Mouse (Mus musculus) skeletal muscle tissue, adult 2 months (tissue): Measurements from ENCODE around the gene Hs1bp3.
A peak's percentile ranks its signal among the peaks of the same experiment; 100 is the strongest.

Experiments used
- DNase-seq: peaks from one replicate; pipeline ENCODE4 v3.0.0-alpha.2; 2012; ENCODE audit warnings: low read depth, low spot score

Hs1bp3 gene

DNA sequence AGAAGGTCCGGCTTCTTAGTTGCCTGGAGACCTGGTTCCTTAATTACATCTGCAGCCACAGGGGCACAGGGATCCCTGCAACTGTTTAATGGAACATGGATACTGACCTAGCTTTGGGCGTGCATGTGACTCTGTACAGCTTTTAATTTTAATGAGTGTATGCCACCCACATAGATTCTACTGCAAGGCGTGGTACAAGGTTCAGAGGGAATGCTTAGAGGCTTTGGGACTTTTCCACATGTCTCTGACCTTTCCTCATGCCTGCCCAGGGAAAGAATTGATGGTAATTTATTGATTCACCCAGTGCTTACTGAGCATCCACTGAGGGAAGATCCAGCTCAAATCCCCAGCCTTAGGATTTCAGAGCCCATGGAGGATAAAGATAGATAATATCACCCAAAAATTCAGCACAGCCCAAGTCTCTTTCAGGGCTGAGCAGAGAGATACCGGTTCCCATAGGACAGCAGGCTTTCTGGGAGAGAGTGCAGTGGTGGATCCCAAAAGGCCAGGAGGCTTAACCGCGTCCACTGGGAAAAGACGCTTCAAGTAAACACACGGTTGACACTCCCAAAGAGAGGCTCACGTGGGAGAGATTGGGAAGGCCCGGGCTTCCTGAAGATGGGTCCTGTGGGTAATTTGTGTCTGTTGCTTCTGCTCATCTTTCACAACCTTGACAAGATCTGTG is 23.5 kb downstream of the Hs1bp3 start:
- DNase-seq, result no peak

DNA sequence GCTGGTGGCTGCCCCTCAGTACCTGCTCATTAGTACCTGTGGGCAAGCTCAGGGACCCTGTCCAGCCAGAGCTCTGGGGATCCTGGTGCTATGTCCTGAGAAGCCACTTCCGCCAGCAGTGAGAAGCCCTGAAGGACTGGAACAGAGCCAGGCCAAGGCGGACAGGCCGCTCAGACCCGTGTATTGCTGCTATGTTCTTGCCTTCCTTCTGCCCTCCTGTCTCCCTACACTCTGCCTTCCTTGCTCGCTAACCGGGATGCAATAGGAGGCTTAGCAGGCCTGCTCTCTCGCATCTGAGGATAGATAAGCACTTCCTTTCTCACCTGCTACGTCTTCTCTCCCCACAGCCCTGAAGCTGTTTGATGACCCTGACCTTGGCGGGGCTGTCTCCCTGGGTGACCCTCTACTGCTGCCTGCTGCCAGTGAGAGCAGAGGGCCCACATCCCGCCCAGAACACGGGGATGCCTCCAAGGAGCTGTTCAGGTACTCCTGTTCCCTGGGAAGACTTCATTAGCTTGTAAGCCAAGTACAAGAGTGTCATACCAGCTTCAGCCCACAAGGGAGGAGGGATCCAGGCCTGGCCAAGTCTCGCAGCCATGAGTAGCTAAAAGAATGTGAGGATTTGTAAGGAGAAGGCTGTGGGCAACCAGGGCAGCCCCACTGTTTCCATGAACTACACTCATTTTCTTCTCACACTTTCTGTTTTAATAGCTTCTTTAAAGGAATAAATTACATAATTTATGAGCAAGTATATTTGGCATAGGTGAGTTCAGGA is 24.2 kb downstream of the Hs1bp3 start:
- DNase-seq, result no peak

DNA sequence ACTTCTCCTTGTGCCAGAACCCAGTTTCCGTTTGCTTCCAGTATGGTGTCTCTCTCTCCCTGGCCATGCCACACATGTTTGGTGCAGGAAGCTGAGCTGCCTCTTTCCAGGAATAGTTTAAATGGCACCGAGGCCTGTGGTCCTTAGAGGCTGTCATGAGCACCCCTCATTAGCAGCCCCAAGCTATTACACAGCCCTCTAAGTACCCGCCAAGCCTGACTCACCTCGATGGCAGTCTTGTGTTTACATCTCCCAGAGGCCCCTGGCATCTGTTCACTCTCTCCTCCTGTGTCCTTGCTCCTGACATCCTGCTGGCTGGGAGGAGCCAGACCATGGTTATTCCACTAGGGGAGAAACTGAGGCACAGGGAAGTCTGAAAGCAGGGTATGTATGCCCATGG is 25.3 kb downstream of the Hs1bp3 start:
- no peak for DNase-seq

DNA sequence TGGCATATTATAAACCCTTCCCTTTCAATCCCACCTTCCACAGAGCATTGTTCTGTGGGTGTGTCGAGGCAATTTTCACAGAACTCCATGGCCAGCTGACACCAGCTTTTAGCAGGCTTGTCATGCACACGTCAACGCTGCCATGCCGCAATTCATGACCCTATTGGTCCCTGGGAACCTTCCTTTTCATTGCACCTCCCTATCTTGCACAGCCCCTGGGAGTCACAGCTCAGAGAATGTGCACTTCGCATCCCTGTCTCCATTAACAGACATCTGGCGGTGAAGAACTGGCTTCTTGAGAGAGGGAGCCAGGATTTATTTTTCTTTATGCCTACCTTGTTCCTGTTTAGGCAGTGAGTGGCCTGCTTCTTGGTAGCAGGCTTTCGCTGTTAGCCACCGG is 25.7 kb downstream of the Hs1bp3 start:
- no peak for DNase-seq

GRCm38 (mm10) chr12:8339591-8340319 is 26.5 kb downstream of the Hs1bp3 start:
- no peak for DNase-seq

- no peak for DNase-seq
Measured at GRCm38 (mm10) chr12:8341008-8341407, 27.8 kb downstream of the Hs1bp3 start.

- DNase-seq, result no peak
Measured at GRCm38 (mm10) chr12:8343381-8343780, 30.1 kb downstream of the Hs1bp3 start.

- DNase-seq, result peak; percentile 69
Measured at GRCm38 (mm10) chr12:8344897-8345296, 31.7 kb downstream of the Hs1bp3 start.

DNA sequence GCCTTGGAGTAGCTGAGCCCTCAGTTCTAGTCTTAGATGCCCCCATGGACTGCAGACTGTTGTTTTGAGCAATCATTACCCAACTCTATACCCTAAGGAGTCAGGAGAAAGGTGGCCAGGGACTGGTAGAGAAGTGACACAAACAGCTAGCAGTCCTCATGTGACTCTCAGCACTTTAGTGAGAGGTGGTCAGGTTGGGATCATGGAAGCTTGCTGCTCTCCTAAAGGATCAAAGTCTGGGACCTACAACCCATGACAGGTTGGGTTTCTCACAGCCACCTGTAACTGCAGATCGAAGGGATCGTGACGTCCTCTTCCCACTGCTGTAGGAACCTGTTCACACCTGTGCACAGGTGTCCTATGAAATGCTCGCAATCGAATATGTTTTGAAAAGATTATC is 32.3 kb downstream of the Hs1bp3 start:
- no peak for DNase-seq

GRCm38 (mm10) chr12:8347746-8348462 is 34.7 kb downstream of the Hs1bp3 start:
- DNase-seq, result no peak

DNA sequence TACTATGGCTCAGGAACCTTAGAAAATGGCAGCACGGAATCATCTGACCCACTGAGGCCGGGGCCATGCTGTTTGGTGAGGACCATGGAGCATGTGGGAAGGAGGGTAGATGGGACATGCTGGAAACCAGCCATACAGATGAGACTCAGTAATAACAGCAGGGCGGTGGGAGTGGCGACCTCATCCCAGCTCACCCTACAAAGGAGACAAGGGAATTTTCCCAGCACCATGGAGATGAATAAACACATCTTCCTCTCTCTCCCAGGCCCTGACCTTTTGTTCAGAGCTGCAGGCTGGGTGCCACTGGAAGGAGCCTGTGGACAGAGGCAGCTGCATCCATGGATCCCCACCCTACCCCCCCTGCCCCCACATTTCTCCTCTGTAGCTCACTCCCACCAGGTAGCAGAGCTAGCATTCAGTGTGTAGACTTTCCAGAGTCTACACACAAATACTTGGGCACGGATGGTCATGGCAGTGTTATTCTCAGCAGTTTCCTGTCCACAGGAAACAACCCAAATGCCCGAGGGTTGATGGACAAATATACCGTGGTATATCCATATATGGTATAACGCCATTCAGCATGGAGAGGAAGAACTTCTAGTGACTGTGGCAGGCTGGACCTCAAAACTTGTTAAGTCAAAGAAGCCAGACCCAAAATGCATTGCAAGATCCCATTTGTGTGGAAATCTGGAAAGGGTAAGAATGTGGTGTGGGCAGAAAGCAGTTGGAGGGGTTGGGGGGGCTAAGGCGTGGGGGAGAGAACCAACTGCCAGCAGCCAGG is 35.7 kb downstream of the Hs1bp3 start:
- no peak for DNase-seq

DNA sequence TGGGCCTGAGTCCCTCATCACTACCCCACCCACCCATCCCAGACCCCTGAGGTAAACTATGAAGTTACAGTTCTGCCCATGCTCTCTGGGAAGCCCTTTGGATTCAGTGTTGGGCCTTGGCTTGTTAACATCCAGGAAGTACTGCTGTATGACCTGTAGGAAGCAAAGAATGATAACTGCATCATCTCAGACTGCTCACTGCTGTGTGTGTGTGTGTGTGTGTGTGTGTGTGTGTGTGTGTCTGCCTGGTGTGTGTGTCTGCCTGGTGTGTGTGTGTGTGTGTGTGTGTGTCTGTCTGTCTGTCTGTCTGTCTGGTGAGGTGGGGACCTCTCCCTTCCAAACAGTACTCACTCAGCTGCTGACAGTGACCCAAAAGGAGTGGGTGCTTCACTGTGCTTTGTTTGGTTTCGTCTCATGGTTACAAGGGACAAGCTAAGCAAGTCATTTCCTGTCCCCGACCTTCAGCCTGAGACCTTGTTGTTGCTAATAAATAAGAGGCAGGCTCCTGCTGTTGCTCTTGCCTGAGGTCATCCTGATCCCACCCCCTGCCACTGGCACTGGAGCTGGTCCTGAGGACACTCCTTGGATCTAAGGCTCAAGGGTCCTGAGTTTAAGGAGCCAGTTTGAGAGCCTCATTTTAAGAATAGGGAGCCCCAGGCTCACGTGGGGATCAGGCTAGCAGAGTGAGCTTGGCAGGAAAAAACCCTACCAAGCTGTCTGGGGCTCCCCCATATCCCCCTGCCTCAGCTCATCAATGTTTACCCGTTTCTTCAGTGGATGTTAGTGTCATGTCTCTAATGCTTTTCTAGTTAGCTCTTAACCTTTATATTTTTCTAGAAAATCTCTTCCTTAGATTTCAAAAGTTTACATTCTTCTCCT is 38.0 kb downstream of the Hs1bp3 start:
- peak; percentile 63 for DNase-seq

DNA sequence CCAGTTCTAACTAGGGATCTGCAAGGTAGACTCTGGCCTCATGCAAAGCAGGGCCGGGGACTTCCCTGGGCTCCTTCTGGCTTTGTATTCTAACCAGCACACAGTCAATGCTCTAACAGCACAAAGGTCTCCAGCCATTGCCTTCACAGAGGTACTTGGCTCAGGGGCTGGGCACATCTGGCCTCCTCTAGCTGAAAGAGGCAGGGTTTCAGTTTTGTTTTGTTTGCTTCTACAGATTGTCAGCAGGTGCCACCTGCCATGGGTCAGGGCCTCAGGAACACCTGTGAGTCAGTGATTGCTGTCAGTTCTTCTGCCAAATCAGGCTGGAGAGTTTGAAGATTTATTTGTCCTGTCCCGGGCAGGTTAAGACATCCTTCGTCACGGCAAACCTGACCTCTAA is 39.8 kb downstream of the Hs1bp3 start:
- no peak for DNase-seq

DNA sequence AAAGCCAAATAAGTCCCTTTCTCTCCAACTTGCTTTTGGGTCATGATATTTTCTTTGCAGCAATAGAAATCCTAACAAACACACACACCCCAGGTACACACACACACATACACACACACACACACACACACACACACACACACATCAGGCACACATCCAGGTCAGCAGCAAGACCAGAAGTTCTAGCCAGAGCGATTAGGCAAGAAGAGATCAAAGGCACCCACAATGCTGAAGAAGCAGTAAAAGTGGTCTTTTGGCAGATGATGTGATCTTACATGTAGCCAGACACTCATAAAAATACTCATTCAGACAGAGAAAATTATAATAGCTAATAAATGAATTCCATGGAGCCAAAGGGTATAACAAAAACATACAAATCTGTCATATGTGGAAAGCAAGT is 41.0 kb downstream of the Hs1bp3 start:
- DNase-seq, result no peak

- no peak for DNase-seq
Measured at GRCm38 (mm10) chr12:8355011-8355410, 41.8 kb downstream of the Hs1bp3 start.

- DNase-seq, result peak; percentile 93
Measured at GRCm38 (mm10) chr12:8357449-8357848, 44.2 kb downstream of the Hs1bp3 start.

DNA sequence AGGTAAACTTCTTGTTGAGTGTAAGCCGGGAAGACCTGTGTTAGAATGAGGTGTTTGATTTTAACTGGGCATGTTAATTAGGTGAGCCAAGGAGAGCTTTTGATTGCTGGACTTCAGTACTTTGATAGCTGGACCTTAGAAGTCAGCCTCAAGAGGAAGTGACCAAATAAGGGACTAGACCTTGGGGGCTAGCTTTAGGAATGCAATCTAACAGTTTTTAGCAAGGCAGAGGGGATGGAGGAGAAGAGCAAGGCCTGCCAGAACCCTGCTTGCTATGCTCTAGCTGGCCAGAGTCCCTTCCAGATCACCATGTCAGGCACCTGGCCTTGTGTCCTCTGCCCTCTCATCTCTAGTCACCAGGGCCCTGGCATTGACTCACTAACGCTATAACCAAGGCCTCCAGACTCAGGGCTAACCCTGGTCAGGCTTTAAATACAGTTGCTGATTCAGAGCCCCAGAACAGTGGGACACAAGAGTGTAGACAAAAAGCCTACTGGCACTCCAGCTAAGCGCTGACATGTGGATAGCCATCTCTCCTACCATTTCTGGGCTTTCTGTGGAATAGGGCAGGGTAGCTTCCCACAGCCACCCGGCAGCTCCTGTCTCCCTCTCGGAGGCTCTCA is 45.2 kb downstream of the Hs1bp3 start:
- DNase-seq, result no peak

GRCm38 (mm10) chr12:8359418-8360112 is 46.3 kb downstream of the Hs1bp3 start:
- DNase-seq, result no peak

GRCm38 (mm10) chr12:8361866-8362265 is 48.6 kb downstream of the Hs1bp3 start:
- DNase-seq, result no peak
